Mouse (Mus musculus): ENCODE results near the gene Trim67.
A peak's percentile ranks its signal among the peaks of the same experiment; 100 is the strongest.
"Not testable (repeated sequence)": the region's sequence is repeated elsewhere in the genome, so short reads cannot be mapped to it uniquely, and the experiment has no call there.

Trim67 gene

DNA sequence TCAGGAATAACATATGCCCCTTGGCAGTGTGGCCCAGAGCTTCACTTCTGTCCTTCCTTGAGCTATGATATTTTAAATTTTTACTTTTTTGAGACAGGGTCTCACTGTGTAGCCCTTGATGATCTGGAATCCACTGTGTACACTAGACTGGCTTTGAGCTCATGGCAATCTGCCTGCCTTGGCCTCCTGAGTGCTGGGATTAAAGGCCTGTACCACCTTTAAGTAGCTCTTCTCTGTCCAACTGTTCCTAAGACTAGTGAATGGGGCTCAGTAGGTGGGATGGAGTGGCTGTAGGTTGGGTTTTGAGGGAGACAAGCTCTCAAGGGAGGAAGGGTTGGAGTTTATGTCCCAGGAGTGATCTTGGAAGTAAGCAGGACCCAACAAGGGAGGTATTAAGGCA, 43.0 kb downstream of the Trim67 start:
- DNase-seq, result no peak

DNA sequence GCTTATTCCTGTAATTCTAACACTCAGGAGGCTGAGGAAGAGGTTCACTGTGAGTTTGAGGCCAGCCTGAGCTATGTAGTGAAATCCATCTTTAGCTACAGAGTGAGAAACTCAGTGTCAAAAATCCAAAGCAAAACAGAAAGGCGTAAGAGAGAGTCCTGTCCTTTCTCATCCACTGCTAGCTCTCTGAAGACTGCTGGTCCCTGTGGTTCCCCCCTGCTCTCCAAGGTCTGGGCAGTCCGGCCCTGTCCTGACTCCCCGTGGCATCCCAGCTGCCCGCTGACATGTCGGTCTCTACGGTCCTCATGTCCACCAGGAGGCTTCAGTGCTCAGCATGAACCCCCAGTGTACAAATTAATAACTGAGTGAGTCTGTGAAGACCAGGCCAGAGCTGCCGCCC, 43.4 kb downstream of the Trim67 start:
- DNase-seq, result no peak

DNA sequence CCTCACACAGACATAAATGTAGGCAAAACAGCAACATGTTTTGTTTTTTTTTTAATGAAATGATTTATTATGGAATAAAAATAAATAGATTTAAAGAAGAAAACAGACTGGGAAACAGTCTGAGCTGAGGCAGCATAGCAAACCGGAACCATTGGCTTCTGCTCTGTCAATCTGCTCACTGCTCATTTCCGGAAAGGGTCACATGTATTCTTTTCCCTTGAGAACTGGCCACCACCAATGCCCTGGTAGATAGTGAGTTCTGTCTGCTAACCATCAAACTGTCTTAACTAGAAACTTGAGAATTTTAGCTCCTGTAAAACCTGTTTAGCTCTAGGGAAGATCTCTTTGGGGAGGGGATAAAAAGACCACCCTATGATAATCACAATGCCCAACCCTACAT, 44.0 kb downstream of the Trim67 start:
- DNase-seq, result no peak

DNA sequence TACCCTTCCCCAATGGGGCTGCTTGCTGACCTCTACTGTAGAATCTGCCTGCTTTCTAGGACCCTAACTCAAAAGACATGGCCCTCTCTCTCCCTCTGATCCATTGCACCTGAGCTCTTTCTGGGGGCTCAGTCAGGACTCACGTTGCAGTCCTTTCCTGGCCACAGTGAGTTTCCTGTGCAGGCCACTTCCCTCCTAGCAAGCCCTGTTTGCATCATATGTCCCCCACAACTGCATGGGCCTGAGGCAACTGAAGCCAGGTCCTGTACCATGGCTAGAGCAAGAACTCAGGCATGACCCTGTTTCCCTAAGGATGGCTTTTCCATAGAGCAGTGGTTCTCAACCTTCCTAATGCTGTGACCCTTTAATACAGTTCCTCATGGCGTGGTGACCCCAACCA, 45.1 kb downstream of the Trim67 start:
- no peak for DNase-seq

DNA sequence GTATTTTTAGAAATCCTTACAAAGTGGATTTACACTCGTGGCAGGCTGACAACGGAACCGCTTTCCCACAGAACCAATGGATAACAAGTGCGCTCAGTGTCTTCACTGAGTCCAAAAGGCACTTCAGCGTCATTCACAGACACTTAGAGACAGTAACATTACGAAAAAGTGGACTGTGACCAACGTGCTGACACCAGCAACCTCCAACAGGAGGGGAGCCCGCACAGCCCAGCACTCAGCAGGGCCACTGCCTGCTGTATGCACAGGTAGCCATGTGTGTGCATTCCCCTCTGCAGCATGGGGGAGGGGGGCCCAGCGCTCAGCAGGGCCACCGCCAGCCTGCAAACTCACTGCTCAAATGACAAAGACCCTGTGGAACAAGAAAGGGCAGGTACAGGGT, 46.5 kb downstream of the Trim67 start:
- DNase-seq, result no peak

DNA sequence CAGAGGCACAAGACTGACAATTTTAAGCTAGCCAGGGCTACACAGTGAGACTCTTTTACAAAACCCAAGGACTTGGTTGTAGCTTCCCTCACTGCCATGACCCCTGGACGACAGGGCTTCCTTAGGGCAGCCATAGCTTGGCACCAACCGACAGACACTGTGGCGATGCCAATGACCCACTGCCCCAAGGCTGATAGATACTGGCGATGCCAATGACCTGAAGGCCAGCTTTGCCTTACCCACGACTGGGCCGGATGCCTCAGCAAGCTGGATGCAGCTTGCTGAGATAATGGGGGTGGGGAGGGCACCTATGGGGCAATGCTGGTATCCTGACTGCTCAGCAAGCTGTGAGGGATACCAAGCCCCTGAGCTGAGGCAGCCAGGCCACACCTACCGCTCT, 48.0 kb downstream of the Trim67 start:
- no peak for DNase-seq

DNA sequence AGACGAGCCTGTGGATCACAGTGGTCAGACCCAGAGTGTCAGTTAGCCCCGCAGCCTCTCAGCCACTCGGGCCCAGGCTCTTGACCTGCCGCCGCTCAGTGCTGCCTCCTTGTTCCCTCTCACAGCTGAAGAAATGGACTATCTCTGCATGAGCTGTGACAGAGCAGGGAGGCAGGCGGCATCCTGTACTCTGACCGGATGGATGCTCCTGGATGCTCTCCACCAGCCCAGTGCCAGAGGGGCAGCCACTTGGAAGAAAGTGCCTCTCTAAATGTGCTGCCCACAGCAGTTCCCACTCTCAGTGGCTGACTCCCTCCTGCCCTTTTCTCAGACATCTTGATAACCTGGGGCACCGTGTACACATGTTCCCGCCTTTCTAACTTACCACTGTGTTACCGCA, 48.9 kb downstream of the Trim67 start:
- DNase-seq, result no peak

DNA sequence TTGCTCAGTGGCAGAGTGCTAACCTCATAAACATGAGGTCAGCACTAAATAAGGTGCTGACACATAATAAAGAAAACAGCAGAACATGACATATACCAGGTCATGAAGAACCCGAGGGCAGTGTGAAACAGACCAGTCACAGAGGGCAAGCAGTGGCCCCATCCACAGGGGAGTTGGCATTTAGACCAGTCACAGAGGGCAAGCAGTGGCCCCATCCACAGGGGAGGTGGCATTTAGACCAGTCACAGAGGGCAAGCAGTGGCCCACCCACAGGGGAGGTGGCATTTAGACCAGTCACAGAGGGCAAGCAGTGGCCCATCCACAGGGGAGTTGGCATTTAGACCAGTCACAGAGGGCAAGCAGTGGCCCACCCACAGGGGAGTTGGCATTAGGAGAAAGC, 50.0 kb downstream of the Trim67 start:
- DNase-seq, result not testable (repeated sequence)

DNA sequence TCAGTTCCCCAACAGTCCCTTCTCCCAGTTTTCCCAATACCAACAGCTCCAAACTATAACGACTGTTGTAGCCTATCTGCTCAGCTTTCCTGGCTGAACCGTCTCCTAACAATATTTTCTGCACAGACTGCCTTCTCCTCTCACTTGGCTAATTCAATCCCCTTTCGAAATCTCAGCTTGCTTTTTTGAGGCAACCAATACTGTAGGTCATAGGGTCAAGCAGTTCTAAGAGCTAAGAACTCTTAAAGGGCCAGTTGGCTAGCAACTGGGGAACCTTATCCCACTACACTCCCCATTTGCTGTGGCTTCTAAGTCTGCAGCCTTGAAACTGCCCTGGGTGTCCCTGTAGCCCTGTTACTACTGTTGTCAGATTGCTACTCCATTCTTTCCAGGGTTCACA, 52.2 kb downstream of the Trim67 start:
- no peak for DNase-seq

DNA sequence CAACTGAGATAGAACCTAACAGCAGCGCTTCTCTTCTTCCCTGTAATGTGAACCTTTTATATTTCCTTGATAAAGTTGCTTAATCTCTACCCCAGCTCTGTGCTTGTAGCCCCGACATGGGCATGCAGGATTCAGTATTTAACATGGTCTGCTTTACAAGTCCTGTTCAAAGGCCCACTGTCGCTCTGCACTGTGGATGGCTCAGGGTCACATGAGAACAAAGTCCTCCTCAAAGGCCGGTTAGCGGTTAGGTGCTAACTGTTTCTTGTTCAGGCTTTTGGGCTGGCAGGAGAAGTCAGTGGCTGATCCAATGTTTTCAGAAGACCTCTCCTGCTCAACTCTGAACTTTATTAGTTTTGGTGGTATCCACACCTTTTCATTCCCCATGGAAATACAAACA, 52.7 kb downstream of the Trim67 start:
- DNase-seq, result no peak

DNA sequence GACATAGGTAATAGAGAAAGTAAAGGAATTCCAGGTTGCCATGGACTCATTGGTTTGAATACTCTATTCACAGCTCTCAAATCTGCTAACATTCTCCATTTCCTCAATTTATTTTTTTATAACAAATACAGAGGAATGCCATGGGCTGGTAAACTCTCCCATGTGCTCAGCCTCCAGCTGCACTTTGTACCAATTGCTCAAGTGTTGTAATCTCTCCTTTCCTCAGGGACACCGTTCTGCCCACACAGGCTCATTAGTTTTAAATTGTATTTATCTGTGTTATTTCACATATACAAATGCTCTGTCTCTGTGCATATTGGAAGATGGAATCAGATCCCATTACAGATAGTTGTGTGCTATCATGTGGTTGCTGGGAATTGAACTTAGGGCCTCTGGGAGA, 60.6 kb downstream of the Trim67 start:
- no peak for DNase-seq

DNA sequence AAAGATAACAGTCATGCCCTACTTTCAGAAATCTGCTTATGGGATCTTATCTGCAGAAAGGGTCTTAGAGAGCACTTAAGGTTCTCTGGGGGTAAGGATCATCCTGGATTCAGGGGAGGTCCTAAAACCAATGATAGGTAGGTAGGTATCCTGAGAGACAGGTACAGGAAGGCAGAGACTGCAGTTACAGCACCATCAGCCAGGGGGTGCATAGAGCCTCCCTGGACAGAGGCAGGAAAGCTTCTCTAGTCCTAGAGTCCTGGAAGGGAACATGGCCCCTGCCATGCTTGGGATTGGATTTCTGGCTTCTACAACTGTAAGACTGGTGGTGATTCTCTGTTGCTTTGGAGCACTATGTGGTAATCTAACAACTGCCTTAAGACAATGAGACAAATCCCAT, 66.6 kb downstream of the Trim67 start:
- DNase-seq, result no peak

DNA sequence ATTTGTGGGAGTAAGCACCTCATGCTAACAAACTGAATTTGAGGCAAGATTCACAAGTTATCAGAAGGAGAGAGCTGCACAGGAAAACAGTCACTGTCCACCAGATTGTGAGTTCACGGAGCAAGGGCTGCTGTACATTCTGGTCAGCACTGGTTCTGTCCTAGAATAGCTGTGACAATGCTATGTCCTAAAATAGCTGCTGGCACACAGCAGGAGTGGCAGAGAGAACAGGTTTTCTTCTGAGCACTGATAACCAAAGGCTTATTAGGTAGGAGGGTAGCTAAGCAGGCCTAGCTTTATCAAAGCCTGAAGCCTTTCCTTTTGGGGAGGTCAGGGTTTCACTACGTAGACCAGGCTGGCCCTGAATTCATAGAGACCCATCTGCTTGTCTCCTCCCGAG, 67.3 kb downstream of the Trim67 start:
- DNase-seq, result no peak

DNA sequence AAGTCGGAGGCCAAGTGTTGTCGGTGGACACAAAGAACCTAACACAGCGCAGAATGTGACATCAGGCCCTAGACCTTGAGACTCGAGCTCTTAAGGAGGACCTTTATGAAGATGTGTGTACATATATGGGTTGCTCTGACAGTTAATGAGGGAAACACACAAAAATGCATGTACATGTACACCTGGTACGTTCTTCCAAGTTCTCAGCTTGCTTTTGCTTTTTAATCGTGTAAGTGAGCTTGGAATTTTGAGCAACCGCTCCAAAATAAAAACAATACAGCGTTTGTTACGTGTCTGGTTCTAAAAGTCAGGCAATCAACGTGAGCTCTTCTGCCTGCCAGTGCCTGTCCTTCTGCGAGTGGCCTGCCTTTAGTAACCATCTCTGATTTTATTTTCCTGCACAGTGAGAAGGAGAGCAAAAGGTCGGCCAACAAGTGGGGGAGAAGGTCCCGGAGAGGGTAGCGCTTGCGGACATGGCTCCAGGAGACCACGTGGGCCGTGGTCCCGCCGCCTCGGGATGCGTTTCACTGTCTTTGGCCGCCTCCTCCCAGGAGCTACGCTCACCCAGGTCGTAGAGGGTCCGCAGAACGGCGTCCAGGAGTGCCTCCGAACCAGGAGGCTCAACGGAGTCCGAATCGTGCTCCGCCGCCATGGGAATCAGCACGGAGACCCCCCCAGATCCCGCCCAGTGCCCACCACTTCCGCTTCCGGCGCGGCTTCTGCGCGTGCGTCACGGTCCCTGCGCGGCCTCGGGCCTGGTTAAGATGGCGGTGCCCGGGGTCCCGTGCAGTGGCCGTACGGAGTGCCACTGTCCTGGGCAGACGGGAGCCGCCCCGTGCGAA, 69.7 kb downstream of the Trim67 start, which contains the start of the genes Gnpat and 2810004N23Rik:
Gene Gnpat, plus strand, starts transcription at position 713 of the 842 bp plus-strand sequence.
Gene 2810004N23Rik, minus strand, starts transcription at position 800 of the 842 bp plus-strand sequence.
- peak; percentile 94 for DNase-seq

DNA sequence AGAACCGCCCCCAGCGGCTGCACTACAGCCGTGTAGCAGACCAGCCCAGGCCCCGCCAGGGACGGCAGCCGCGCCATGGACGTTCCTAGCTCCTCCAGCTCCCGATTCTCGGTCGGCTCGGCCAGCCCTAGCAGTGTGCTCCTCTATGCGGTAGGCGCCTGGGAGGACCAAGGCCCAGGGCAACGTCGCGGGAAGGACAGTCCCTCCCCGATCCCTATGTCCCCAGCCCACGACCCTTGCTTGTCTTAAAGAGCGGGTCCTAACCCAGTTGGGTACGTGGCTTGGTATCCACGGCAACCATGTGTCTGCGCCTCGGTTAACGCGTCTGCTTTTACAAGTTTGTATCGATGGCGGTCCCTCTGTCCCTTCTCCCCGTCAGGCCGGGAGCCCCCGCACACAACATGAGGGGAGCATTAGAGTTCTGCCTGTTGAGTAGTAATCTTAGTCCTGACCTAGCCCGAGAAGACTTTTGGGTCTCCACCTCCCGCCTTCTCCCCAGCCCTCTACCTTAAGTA, 70.3 kb downstream of the Trim67 start:
- no peak for DNase-seq

DNA sequence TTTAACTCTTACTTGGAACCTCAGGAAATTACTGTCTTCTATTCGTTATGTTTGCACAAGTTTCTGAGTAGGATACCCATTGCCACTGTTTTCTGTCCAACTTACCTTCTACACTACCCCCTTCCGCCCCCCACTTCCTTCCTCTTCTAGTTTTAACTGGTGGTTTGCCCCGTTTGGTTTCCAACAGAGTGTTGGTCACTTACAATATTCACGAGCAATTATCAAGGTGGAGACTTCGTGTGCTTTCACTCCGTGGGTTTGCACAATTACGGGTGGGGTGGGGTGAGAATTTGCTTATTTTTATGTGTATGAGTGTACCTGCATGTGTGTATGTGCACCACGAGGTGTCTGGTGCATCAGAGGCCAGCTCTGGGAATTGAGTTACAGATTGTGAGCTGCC, 70.8 kb downstream of the Trim67 start:
- no peak for DNase-seq

DNA sequence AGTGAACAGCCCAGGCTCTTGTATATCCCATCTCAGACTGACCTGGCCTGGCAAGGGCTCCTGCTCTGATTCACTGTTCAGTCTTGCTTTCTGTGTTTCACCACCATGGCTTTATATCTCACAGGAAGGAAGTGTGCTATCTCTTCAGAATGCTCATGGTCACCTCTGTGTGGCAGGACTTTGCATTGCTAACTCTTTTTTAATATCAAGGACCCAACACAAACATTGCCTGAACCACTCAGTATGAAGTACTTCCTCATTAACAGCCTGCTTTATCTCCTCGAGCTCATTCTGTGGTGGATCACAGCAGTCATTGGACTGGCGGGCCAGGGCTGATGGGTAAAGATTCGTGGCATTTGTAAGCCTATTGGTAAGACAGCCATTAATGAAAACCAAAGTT, 73.8 kb downstream of the Trim67 start:
- no peak for DNase-seq

DNA sequence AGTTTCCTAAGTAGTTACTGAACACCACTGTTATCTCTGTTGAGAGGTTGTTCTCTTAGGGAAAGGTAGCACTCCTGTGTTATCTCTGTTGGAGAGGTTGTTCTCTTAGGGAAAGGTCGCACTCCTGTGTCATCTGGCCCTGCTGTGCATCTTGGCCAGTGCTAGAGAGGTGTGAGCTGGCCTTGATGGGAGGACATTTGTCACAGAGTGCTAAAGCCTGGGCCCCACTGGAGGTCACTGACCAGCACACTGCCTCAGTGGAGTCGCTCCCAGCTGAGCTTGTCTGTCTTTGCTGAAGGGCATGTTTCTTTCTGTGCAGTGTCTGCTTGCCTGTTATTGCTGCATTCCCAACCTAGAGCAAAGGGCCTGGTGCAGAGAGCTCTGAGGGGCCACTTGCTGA, 74.2 kb downstream of the Trim67 start:
- DNase-seq, result no peak

DNA sequence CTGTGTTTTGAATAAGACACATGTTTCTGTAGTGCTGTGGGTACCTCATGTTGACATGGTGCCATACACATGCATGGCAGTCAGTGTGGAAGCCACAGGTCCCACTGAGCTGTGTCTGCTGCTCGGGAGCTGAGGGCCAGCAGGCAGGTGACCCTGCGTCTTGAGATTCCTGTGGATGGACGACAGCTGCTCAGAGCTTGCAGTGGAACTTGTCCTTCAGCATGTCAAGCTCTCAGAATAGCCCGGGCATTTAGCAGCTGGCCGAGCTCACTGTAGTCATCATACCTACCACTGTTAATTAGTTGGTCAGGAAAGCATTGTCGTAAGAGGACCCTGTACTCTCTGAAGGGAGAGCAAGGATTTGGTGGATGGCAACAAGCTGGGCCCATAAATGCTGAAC, 76.8 kb downstream of the Trim67 start:
- no peak for DNase-seq

DNA sequence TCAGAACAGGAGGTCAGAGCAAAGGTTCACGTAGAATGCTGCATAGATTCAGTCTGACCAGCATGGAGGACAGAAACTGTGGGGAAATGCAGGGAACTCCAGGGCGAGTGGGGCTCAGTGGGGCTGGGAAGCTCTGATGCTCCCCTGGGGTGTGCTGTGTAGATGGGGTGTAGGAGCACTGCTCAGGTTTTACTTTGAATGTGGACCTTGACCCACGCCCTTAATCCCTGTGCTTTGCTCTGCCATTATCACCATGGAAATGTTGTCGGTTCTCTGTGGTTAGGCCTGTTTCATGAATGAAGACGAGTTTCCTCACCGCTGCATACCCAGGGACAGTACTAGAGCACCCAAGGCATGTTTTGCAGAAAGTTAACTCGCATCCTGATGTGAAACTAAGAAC, 78.6 kb downstream of the Trim67 start:
- no peak for DNase-seq

DNA sequence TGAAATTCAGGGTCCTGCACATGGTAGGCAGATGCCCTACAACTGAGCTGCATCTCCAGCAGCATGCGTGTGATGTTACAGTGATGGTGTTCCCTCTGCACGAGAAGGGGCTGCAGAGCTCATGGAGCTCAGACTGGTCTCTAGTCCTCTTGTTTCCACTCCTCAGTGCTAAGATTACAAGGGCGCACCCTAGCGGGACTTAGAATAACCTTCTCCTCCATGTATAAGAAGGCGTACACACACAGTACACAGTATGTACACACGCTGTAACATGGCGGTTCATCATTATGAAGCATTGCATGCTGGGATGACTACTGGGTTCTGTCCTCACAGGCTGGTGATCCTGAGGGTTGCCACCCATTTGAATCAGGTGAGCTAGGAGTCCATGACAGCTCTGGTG, 79.2 kb downstream of the Trim67 start:
- DNase-seq, result no peak

DNA sequence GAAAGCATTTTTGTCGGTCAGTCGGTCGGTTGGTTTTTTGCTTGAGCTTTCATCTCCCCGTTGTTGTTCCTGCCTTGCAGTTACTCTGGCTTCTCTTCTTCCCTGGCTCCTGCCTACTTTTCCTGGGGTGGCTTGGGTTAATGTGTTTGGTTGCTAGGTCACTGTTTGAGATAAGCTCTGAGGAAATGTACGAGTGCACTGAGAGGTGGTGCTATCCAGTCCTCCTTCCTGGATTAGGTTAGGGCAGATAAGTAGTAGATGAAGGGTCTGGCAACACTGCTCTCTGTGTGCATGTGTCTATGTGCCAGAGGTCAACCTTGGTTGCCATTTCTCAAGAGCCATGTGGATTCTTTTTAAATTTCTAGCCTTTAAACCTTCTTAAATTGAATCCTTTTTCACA, 79.8 kb downstream of the Trim67 start:
- DNase-seq, result no peak

DNA sequence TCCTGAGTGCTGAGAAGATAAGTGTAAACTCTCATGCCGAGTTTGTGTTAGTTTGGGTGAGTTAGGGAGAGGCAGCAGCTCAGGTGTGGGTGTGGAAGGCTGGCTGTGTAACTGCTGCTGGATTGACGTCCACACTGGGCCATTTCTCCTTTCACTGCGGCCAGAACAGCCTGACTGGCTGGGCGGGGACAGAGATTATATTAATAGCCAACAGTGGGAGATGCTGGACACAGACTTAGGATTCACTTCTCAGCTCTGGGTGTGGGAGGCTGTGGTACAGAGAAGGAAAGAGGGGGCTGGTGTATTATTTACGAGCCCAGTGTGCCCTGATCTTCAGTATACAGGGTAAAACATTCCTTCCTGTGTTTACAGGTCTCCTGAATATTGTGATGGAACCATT, 85.2 kb downstream of the Trim67 start:
- DNase-seq, result no peak

DNA sequence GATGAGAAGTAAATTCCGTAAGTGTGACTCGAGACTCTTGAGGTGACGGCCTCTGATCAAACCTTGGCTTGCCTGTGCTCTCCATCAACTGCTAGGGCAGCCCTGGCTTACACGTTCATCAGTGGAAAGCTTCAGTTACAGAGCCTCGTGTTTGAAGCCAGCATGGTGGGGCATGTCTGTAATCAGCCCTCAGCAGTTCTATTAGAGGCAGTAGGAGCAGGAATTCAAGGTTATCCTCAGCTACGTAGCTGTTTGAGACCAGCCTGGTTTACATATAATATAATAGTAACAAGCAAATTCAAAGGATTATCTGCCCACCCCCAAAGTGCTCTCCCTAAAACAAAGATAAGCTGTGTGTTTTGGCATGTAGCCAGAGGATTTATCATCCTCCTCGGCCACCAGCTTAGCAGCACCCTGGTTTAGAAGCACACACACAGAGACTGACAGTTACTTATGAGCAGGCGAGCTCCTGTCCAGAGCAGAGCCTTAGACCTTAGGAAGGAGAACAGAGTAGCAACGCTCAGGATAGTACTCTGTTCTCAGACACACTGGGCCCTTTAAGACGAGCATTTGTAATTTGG, 86.1 kb downstream of the Trim67 start:
- DNase-seq, result no peak

Measured in right cerebral cortex, postnatal 25 days (tissue).